In genomic region chr13:88490104-88490503, GRCm38 (mm10) we compare ENCODE assay signal across 20 mouse cellular contexts.
DNase-seq lines count a peak whose midpoint lies in the region; ATAC-seq and TF ChIP-seq lines count a peak whose summit lies in the region.
"Had no signal": no experiment of that assay in that cellular context is flagged by ENCODE, and none has a peak within 500 bp of the region (broad histone marks: within the 10 kb centered on the region; RNA-seq: fewer than 3 reads in every experiment).

No protein-coding gene starts in this region.

- H3K9ac ChIP-seq in hindbrain, postnatal 0 days (replicated peaks; ENCODE audit: low read length), result no peak overlapping the region
- H3K9ac ChIP-seq in hindbrain, embryonic 11.5 days (ENCODE audit: low read depth, low read length), result no peak overlapping the region
- no peak overlapping the region for H3K9ac ChIP-seq in forebrain, embryonic 15.5 days (replicated peaks)
- H3K9ac ChIP-seq: heart, embryonic 15.5 days; hindbrain, embryonic 13.5 days; lung, embryonic 15.5 days had no signal

- no peaks in the 10 kb centered on the region for H3K4me1 ChIP-seq in hindbrain, postnatal 0 days (ENCODE audit: insufficient read depth, low read length)
- H3K4me1 ChIP-seq in hindbrain, embryonic 11.5 days (replicated peaks; ENCODE audit: control insufficient read depth, insufficient read depth, low read length), result no peaks in the 10 kb centered on the region
- H3K4me1 ChIP-seq in forebrain, embryonic 15.5 days, result no peaks in the 10 kb centered on the region
- H3K4me1 ChIP-seq: heart, embryonic 15.5 days; hindbrain, embryonic 13.5 days; lung, embryonic 15.5 days had no signal

- no peak overlapping the region for H3K4me3 ChIP-seq in hindbrain, postnatal 0 days (ENCODE audit: low read length)
- H3K4me3 ChIP-seq in hindbrain, embryonic 11.5 days (ENCODE audit: low read depth, low read length), result no peak overlapping the region
- no peak overlapping the region for H3K4me3 ChIP-seq in forebrain, embryonic 15.5 days
- H3K4me3 ChIP-seq: gastrocnemius, adult 2 months; heart, adult 2 months; heart, embryonic 15.5 days; hindbrain, embryonic 13.5 days; lung, embryonic 15.5 days had no signal

- 82% methylated on average over 10 of the region's 10 CpGs for WGBS in hindbrain, postnatal 0 days
- 79% methylated on average over 10 of the region's 10 CpGs for WGBS in hindbrain, embryonic 11.5 days
- 60% methylated on average over 10 of the region's 10 CpGs for WGBS in forebrain, embryonic 15.5 days

- ATAC-seq in hindbrain, postnatal 0 days, result 0 out of 2 replicates have a peak, but pooled peaks have one; percentile 12
- no peak; the same call in 1 of the 2 replicates for ATAC-seq in hindbrain, embryonic 11.5 days (ENCODE audit: low FRiP score)
- peak; percentile 67; the same call in 1 of the 2 replicates for ATAC-seq in forebrain, embryonic 15.5 days (replicated peaks)
- ATAC-seq in frontal cortex, adult (ENCODE audit: low TSS enrichment), result no peak
- ATAC-seq: intestine, embryonic 16.5 days had no signal

- no peaks in the 10 kb centered on the region for H3K27me3 ChIP-seq in hindbrain, postnatal 0 days (ENCODE audit: insufficient read depth, low read length)
- H3K27me3 ChIP-seq in hindbrain, embryonic 11.5 days (ENCODE audit: control insufficient read depth, insufficient read depth, low read length), result no peaks in the 10 kb centered on the region
- H3K27me3 ChIP-seq in forebrain, embryonic 15.5 days, result no peaks in the 10 kb centered on the region
- H3K27me3 ChIP-seq: CH12.LX; heart, embryonic 15.5 days; hindbrain, embryonic 13.5 days; lung, embryonic 15.5 days had no signal

- H3K36me3 ChIP-seq in hindbrain, postnatal 0 days (ENCODE audit: insufficient read depth, low read length), result no peaks in the 10 kb centered on the region
- no peaks in the 10 kb centered on the region for H3K36me3 ChIP-seq in hindbrain, embryonic 11.5 days (ENCODE audit: control insufficient read depth, insufficient read depth, low read length)
- no peaks in the 10 kb centered on the region for H3K36me3 ChIP-seq in forebrain, embryonic 15.5 days
- H3K36me3 ChIP-seq: heart, embryonic 15.5 days; hindbrain, embryonic 13.5 days; lung, embryonic 15.5 days had no signal

- TF ChIP-seq CTCF in hindbrain, postnatal 0 days (IDR thresholded peaks at IDR 0.05; ENCODE audit: low read depth), result no peak

- peak; percentile 0 for DNase-seq in adrenal gland, postnatal 25 days
- no peak for DNase-seq in adrenal gland, adult 8-10 months
- peak; percentile 6 for DNase-seq in hindbrain, postnatal 0 days (ENCODE audit: low spot score)
- DNase-seq in hindbrain, embryonic 11.5 days (ENCODE audit: low spot score), result no peak
- DNase-seq in R1 (ENCODE audit: low read depth, low spot score), result peak; percentile 13
- DNase-seq in kidney, adult 11 months, result no peak
- DNase-seq: cerebellum, adult 9-11 months; embryo, embryonic 11 days; gastrocnemius, adult 2 months; heart, adult 2 months; thymus, postnatal 36 days had no signal

- H3K27ac ChIP-seq in hindbrain, postnatal 0 days, result no peak overlapping the region
- H3K27ac ChIP-seq in hindbrain, embryonic 11.5 days (ENCODE audit: low read depth, low read length), result no peak overlapping the region
- H3K27ac ChIP-seq in forebrain, embryonic 15.5 days (replicated peaks), result no peak overlapping the region
- H3K27ac ChIP-seq: gastrocnemius, adult 2 months; heart, adult 2 months; heart, embryonic 15.5 days; hindbrain, embryonic 13.5 days; lung, embryonic 15.5 days; stomach, postnatal 0 days had no signal

- H3K4me2 ChIP-seq in hindbrain, postnatal 0 days (ENCODE audit: low read depth, low read length), result no peak overlapping the region
- no peak overlapping the region for H3K4me2 ChIP-seq in hindbrain, embryonic 11.5 days (replicated peaks; ENCODE audit: low read depth, low read length)
- no peak overlapping the region for H3K4me2 ChIP-seq in forebrain, embryonic 15.5 days (replicated peaks)
- H3K4me2 ChIP-seq: heart, embryonic 15.5 days; hindbrain, embryonic 13.5 days; liver, embryonic 11.5 days; lung, embryonic 15.5 days had no signal

- no peaks in the 10 kb centered on the region for H3K9me3 ChIP-seq in hindbrain, postnatal 0 days (ENCODE audit: low read length)
- no peaks in the 10 kb centered on the region for H3K9me3 ChIP-seq in hindbrain, embryonic 11.5 days (ENCODE audit: control insufficient read depth, low read length)
- no peaks in the 10 kb centered on the region for H3K9me3 ChIP-seq in forebrain, embryonic 15.5 days
- H3K9me3 ChIP-seq: heart, embryonic 15.5 days; hindbrain, embryonic 13.5 days; lung, embryonic 15.5 days had no signal

Comparison
In these comparisons a context has a peak if more than half of its experiments do, and no peak if none do; other contexts are left out.
1. DNase-seq: peak in adrenal gland, postnatal 25 days (single experiment), hindbrain, postnatal 0 days (single experiment) and R1 (single experiment); none in adrenal gland, adult 8-10 months (single experiment), hindbrain, embryonic 11.5 days (single experiment) and kidney, adult 11 months (single experiment).
2. ATAC-seq: peak in hindbrain, postnatal 0 days (single experiment) and forebrain, embryonic 15.5 days (single experiment); none in hindbrain, embryonic 11.5 days (single experiment) and frontal cortex, adult (single experiment).